Mouse (Mus musculus) midbrain, postnatal 0 days (tissue): ENCODE results near the gene Dnajc6. TPM values are rescaled to one million over a fixed set of nuclear protein-coding genes. Genes with fewer than 3 reads are reported as not detected.

Source experiments
- ATAC-seq: fragments of 200-750 bp; cut with Nextera tagmentation; 2 replicates; pipeline ENCODE4 v1.8.0; 2017; ENCODE audit warnings: moderate number of reproducible peaks, mild to moderate bottlenecking, moderate TSS enrichment, moderate library complexity; ENCODE audit not compliant: low FRiP score
- DNase-seq: peaks from one replicate; pipeline ENCODE4 v3.0.0-alpha.2; 2015; ENCODE audit warnings: low spot score
- H3K27ac ChIP-seq: fragments of 300-500 bp; sonication (generic); 2 replicates; pipeline ENCODE4 v1.5.1; 2014; ENCODE audit warnings: low read depth, mild to moderate bottlenecking, low read length, mixed read lengths
- H3K27me3 ChIP-seq: fragments of 300-500 bp; sonication (generic); 2 replicates; pipeline ENCODE4 v1.6.1; 2014; ENCODE audit warnings: low read length, control low read depth, mixed read lengths; ENCODE audit not compliant: insufficient read depth
- H3K36me3 ChIP-seq: fragments of 300-500 bp; sonication (generic); 2 replicates; pipeline ENCODE4 v1.6.1; 2014; ENCODE audit warnings: low read length, control low read depth, mixed read lengths; ENCODE audit not compliant: insufficient read depth
- H3K4me1 ChIP-seq: fragments of 300-500 bp; sonication (generic); 2 replicates; pipeline ENCODE4 v1.6.1; 2014; ENCODE audit warnings: mild to moderate bottlenecking, control low read depth, antibody characterized with exemption, low read length, mixed read lengths; ENCODE audit not compliant: insufficient read depth
- H3K4me2 ChIP-seq: fragments of 300-500 bp; sonication (generic); 2 replicates; pipeline ENCODE4 v1.6.1; 2014; ENCODE audit warnings: low read depth, mild to moderate bottlenecking, low read length, mixed read lengths; ENCODE audit not compliant: poor library complexity, severe bottlenecking
- H3K4me3 ChIP-seq: fragments of 300-500 bp; sonication (generic); 2 replicates; pipeline ENCODE4 v1.5.1; 2014; ENCODE audit warnings: low read depth, mild to moderate bottlenecking, low read length, moderate library complexity
- H3K9ac ChIP-seq: fragments of 300-500 bp; sonication (generic); replicated peaks from 2 replicates; pipeline ENCODE4 v1.6.1; 2014; ENCODE audit warnings: mild to moderate bottlenecking, low read length, moderate library complexity, mixed read lengths; ENCODE audit not compliant: poor library complexity, severe bottlenecking
- H3K9me3 ChIP-seq: fragments of 300-500 bp; sonication (generic); 2 replicates; pipeline ENCODE4 v1.6.1; 2016; ENCODE audit warnings: low read length, control low read depth
- CTCF ChIP-seq: IDR thresholded peaks from 2 replicates; pipeline ENCODE4 v1.5.1; 2016; ENCODE audit warnings: antibody characterized with exemption, mild to moderate bottlenecking
- WGBS: fragments of 180-500 bp; shearing (Covaris S2); extraction: QIAGEN DNeasy Blood & Tissue Kit; methylation state at CpG from one replicate; pipeline ENCODE4 v1.1.7; 2014; 5-methylcytosine and 5-hydroxymethylcytosine counted together
- polyA plus RNA-seq: library from polyadenylated mRNA; unstranded; fragments of >200 nt; fragmentation: Nextera tagmentation; extraction: Ambion mirVana; gene quantifications from 2 replicates; pipeline ENCODE4 v1.2.1, GENCODE M21; 2015
- total RNA-seq: library from RNA; depleted of rRNA; stranded (reverse); fragments of >200 nt; gene quantifications from 2 replicates; pipeline ENCODE4 v1.2.3, GENCODE M21; 2014

Dnajc6 gene
- total and polyA plus RNA-seq, 2 experiments from 2014 or later = 79.0 to 225 TPM

DNA sequence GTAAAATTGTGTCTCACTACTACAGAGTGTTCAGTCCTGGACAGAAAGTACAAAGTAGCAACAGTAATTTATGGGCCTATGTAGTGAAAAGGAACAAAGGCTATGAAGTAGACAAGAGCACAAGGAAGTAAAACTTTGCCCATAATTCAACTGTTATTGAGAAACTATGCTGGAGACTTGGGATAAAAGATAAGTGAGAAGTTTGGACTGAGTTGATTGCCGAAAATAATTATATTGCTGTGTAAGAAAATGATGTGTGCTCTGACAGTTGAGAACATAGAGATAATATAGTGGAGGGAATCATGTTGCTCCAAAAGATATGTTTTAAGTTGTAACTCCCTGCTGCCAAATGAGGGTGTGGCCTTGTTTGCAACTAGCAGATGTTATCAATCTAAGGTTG lies 152.3 kb downstream of the Dnajc6 start:
- H3K4me1 ChIP-seq = peaks cover 3% of the 10 kb centered on the region; the same call in 1 of the 2 replicates
- no peak for ATAC-seq
- H3K36me3 ChIP-seq = no peaks in the 10 kb centered on the region
- H3K9ac ChIP-seq = no peak overlapping the region
- peak overlapping the region; percentile 66 for H3K4me2 ChIP-seq
- no peak for DNase-seq
- peak overlapping the region; percentile 82 for H3K4me3 ChIP-seq
- H3K27ac ChIP-seq = no peak overlapping the region
- H3K9me3 ChIP-seq = no peaks in the 10 kb centered on the region
- no peak for TF ChIP-seq CTCF
- 86% methylated on average over 1 of the region's 1 CpGs for WGBS
- no peaks in the 10 kb centered on the region for H3K27me3 ChIP-seq

DNA sequence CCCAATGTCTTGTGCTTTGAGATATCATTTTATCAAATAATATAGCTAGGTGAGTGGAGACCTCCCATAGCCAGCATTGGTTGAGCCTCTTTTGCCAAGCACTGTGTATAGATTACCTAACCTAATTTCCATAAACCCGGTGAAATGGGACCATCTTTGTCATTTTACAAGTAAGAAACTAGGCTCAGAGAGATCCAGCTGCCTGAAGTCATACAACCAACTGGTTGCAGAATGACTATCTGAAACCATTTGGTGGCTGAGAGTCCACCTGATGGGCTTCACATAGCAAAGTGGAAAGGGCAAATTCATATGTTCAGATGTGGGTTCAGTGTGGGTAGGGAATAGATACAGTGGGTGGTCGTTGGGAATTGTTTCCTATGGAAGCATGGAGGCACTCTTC lies 154.5 kb downstream of the Dnajc6 start:
- H3K4me2 ChIP-seq = no peak overlapping the region
- WGBS = 90% methylated on average over 2 of the region's 2 CpGs
- ATAC-seq = no peak

GRCm38 (mm10) chr4:101654256-101654655 lies 157.8 kb downstream of the Dnajc6 start:
- WGBS = 94% methylated on average over 6 of the region's 6 CpGs
- DNase-seq = no peak
- no peaks in the 10 kb centered on the region for H3K9me3 ChIP-seq
- no peak overlapping the region for H3K4me2 ChIP-seq
- H3K27me3 ChIP-seq = no peaks in the 10 kb centered on the region
- no peak overlapping the region for H3K27ac ChIP-seq
- H3K4me1 ChIP-seq = peaks cover under 1% of the 10 kb centered on the region; the same call in 1 of the 2 replicates
- no peaks in the 10 kb centered on the region; the same call in 1 of the 2 replicates for H3K36me3 ChIP-seq
- no peak for TF ChIP-seq CTCF
- no peak overlapping the region for H3K9ac ChIP-seq
- no peak overlapping the region for H3K4me3 ChIP-seq
- ATAC-seq = no peak

More for the DNA sequence above, 154.5 kb downstream of the Dnajc6 start:
- Histone ChIP-seq H3K36me3 (no peaks in the 10 kb centered on the region), H3K9me3 (no peaks in the 10 kb centered on the region), H3K9ac (no peak overlapping the region), H3K4me3 (no peak overlapping the region), H3K27ac (no peak overlapping the region), H3K4me1 (peaks cover 3% of the 10 kb centered on the region; the same call in 1 of the 2 replicates), H3K27me3 (no peaks in the 10 kb centered on the region)
- no peak for DNase-seq
- no peak for TF ChIP-seq CTCF

DNA sequence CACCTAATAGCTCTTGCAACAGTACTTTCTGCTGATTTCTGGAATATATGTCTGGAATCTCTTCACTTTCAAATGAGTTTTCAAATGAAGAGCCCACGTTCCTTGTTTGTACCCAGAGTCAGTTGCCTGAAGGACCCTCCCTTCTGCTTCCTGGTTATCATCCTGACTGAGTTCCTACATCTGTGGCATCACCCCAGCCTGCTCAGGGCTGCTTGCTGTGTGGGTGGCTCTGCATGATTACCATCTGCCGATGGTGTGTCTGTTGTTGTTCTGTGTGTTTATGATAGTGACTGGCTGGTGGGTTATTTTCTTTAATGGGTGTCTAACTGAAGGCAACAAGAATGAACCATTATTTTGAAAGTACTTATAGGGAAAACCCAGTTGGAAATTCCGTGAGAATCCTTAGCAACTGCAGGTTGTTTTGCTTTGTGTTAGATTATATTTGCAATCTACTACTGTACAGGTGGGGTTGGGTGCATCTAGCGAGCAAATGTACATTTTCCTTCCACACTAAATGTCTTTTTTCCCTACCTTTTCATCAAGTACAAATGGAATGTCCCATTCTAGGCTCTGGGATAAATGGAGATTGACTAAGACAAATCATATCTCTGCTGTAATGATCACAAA lies 158.5 kb downstream of the Dnajc6 start:
- no peak for ATAC-seq
- WGBS = 89% methylated on average over 4 of the region's 4 CpGs
- no peak overlapping the region for H3K4me2 ChIP-seq

GRCm38 (mm10) chr4:101655415-101655790 lies 159.0 kb downstream of the Dnajc6 start:
- no peak overlapping the region for H3K27ac ChIP-seq
- ATAC-seq = no peak
- no peaks in the 10 kb centered on the region for H3K9me3 ChIP-seq
- no peak overlapping the region for H3K4me2 ChIP-seq
- 93% methylated on average over 7 of the region's 7 CpGs for WGBS
- H3K27me3 ChIP-seq = no peaks in the 10 kb centered on the region
- no peak for TF ChIP-seq CTCF
- DNase-seq = no peak
- peaks cover 4% of the 10 kb centered on the region; the same call in 1 of the 2 replicates for H3K36me3 ChIP-seq
- no peak overlapping the region for H3K9ac ChIP-seq
- H3K4me3 ChIP-seq = no peak overlapping the region
- H3K4me1 ChIP-seq = no peaks in the 10 kb centered on the region

More for the DNA sequence above, 158.5 kb downstream of the Dnajc6 start:
- Histone ChIP-seq H3K9me3 (no peaks in the 10 kb centered on the region), H3K9ac (no peak overlapping the region), H3K27ac (no peak overlapping the region), H3K27me3 (no peaks in the 10 kb centered on the region), H3K36me3 (peaks cover 4% of the 10 kb centered on the region; the same call in 1 of the 2 replicates), H3K4me1 (no peaks in the 10 kb centered on the region), H3K4me3 (no peak overlapping the region)
- no peak for DNase-seq
- no peak for TF ChIP-seq CTCF

DNA sequence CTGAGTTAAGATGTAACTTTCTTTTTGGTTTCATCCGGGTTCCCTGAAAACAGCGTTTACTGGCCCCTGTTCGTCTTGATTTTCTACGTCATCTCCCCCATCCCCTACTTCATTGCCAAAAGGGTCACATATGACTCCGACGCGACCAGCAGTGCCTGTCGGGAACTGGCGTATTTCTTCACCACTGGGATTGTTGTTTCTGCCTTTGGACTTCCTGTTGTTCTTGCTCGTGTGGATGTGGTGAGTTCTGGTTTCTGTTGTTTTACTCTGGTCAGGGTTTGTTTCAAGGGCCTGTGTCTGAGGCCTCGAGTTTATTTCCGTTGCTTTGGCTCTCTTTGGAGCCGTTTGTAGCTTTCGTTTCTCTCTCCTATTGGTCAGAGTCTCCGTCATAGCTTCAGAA lies 159.6 kb downstream of the Dnajc6 start:
- WGBS = 89% methylated on average over 15 of the region's 15 CpGs
- Histone ChIP-seq H3K9me3 (no peaks in the 10 kb centered on the region), H3K27me3 (no peaks in the 10 kb centered on the region), H3K36me3 (peaks cover 4% of the 10 kb centered on the region; the same call in 1 of the 2 replicates), H3K27ac (no peak overlapping the region), H3K4me2 (no peak overlapping the region), H3K9ac (no peak overlapping the region), H3K4me1 (no peaks in the 10 kb centered on the region), H3K4me3 (no peak overlapping the region)
- no peak for DNase-seq
- no peak for TF ChIP-seq CTCF
- no peak for ATAC-seq
